Mouse (Mus musculus): ENCODE data around the gene Ppp1r10. TPM values are rescaled to one million over a fixed set of nuclear protein-coding genes. Genes with fewer than 3 reads are reported as not detected.

Ppp1r10 gene
- polyA plus RNA-seq, 1 experiment from 2014 or later = 32.3 TPM

DNA sequence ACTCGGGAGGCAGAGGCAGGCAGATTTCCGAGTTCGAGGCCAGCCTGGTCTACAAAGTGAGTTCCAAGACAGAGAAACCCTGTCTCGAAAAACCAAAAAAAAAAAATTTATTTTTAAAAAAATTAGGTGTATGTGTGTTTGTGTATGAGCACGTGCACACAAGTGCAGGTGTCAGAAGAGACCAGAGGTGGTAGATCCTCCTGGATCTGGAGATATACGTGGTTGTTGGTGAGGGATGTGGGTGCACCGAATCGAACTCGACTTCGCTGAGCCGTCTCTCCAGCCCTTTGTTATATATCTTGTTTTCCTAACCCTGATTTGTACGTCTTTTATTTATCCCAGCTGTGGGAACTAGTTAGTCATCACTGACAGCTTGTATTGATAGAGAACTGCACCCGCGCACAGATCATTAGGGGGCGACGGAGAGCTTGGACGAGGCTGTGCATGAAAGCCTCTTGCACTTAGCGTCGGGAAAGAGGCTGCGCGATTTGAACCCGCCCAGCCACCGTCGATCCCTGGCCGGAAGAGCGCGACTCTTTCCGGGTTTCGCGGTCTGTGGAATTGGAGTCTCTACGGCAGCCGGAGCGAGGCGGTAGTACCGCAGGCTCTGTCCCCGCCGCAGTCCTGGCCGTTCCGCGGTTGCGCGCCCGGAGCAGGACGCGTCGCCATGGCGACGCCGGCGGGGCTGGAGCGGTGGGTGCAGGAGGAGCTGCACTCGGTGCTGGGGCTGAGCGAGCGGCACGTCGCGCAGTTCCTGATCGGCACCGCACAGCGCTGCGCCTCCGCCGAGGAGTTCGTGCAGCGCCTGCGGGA is 36.8 kb upstream of the Ppp1r10 start, which contains the start of gene Dhx16:
Gene Dhx16, plus strand, starts transcription at position 575 of the 813 bp plus-strand sequence.
- Histone ChIP-seq H3K4me1 (0 out of 2 replicates have a peak, but pooled peaks cover 9% of the 10 kb centered on the region), H3K27ac (peak within 1 kb of the TSS; percentile 71), H3K36me3 (peaks cover 28% of the 10 kb centered on the region), H3K27me3 (replicated peaks) (no peaks in the 10 kb centered on the region), H3K4me2 (peak within 1 kb of the TSS; percentile 64), H3K9me3 (no peaks in the 10 kb centered on the region), H3K9ac (peak within 1 kb of the TSS; percentile 88), H3K4me3 (replicated peaks) (peak within 1 kb of the TSS; percentile 85)
- ATAC-seq (ENCODE audit: insufficient read depth, low FRiP score, low read depth) = peak; percentile 93
- WGBS = 5% methylated on average over 66 of the region's 66 CpGs

GRCm38 (mm10) chr17:35882924-35883323 is 33.3 kb upstream of the Ppp1r10 start:
- no peaks in the 10 kb centered on the region for H3K9me3 ChIP-seq
- peaks cover 45% of the 10 kb centered on the region for H3K36me3 ChIP-seq
- no peak overlapping the region for H3K27ac ChIP-seq
- no peak overlapping the region for H3K4me3 ChIP-seq (replicated peaks)
- WGBS = 90% methylated on average over 17 of the region's 17 CpGs
- H3K27me3 ChIP-seq (replicated peaks) = no peaks in the 10 kb centered on the region
- 0 out of 2 replicates have a peak, but pooled peaks cover 9% of the 10 kb centered on the region for H3K4me1 ChIP-seq
- ATAC-seq (ENCODE audit: insufficient read depth, low FRiP score, low read depth) = no peak
- H3K9ac ChIP-seq = no peak overlapping the region
- no peak overlapping the region for H3K4me2 ChIP-seq

DNA sequence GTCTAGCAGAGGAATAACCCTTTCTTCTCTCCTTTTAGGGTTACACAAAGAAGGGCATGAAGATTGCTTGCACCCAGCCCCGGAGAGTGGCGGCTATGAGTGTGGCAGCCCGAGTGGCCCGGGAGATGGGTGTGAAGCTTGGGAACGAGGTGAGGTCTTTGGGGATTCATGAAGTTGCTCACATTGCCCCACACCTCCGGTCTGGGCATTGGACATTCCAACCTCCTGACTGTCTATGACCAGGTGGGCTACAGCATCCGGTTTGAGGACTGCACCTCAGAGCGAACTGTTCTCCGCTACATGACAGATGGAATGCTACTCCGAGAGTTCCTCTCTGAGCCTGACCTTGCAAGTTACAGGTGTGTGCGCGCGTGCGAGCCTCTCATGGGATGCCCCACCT is 32.5 kb upstream of the Ppp1r10 start:
- WGBS = 93% methylated on average over 14 of the region's 14 CpGs
- no peaks in the 10 kb centered on the region for H3K9me3 ChIP-seq
- H3K9ac ChIP-seq = no peak overlapping the region
- no peaks in the 10 kb centered on the region for H3K27me3 ChIP-seq (replicated peaks)
- H3K4me2 ChIP-seq = no peak overlapping the region
- H3K27ac ChIP-seq = no peak overlapping the region
- peaks cover 53% of the 10 kb centered on the region for H3K36me3 ChIP-seq
- H3K4me3 ChIP-seq (replicated peaks) = no peak overlapping the region
- ATAC-seq (ENCODE audit: insufficient read depth, low FRiP score, low read depth) = no peak
- 0 out of 2 replicates have a peak, but pooled peaks cover 9% of the 10 kb centered on the region for H3K4me1 ChIP-seq

DNA sequence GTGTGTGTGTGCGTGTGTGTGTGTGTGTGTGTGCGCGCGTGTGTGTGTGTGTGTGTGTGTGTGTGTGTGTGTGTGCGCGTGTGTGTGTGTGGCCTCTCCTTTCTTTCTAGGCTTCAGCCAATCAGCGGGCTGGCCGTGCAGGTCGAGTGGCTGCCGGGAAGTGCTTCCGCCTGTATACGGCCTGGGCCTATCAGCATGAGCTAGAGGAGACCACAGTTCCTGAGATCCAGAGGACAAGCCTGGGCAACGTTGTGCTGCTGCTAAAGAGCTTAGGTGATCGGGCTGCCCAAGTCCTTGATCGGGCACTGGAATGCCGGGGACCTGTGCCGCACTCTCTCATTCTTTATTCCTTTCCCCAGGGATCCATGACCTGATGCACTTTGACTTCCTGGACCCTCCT is 28.5 kb upstream of the Ppp1r10 start:
- Histone ChIP-seq H3K4me1 (no peaks in the 10 kb centered on the region), H3K36me3 (peaks cover 66% of the 10 kb centered on the region), H3K4me2 (no peak overlapping the region), H3K27ac (no peak overlapping the region), H3K4me3 (replicated peaks) (no peak overlapping the region), H3K9ac (no peak overlapping the region), H3K9me3 (no peaks in the 10 kb centered on the region), H3K27me3 (replicated peaks) (no peaks in the 10 kb centered on the region)
- WGBS = 93% methylated on average over 11 of the region's 17 CpGs
- no peak for ATAC-seq (ENCODE audit: insufficient read depth, low FRiP score, low read depth)

GRCm38 (mm10) chr17:35896781-35897643 is 19.2 kb upstream of the Ppp1r10 start, which contains the start of gene 2310061I04Rik:
2310061I04Rik (minus strand) TSS chr17:35897431.
- Histone ChIP-seq H3K4me3 (replicated peaks) (peak within 1 kb of the TSS; percentile 68), H3K27me3 (replicated peaks) (no peaks in the 10 kb centered on the region), H3K4me2 (peak within 1 kb of the TSS; percentile 97), H3K36me3 (peaks cover 14% of the 10 kb centered on the region), H3K9me3 (no peaks in the 10 kb centered on the region), H3K9ac (peak within 1 kb of the TSS; percentile 58), H3K27ac (peak within 1 kb of the TSS; percentile 87), H3K4me1 (peaks cover 15% of the 10 kb centered on the region)
- ATAC-seq (ENCODE audit: insufficient read depth, low FRiP score, low read depth) = peak; percentile 92
- under 1% methylated on average over 67 of the region's 86 CpGs for WGBS

DNA sequence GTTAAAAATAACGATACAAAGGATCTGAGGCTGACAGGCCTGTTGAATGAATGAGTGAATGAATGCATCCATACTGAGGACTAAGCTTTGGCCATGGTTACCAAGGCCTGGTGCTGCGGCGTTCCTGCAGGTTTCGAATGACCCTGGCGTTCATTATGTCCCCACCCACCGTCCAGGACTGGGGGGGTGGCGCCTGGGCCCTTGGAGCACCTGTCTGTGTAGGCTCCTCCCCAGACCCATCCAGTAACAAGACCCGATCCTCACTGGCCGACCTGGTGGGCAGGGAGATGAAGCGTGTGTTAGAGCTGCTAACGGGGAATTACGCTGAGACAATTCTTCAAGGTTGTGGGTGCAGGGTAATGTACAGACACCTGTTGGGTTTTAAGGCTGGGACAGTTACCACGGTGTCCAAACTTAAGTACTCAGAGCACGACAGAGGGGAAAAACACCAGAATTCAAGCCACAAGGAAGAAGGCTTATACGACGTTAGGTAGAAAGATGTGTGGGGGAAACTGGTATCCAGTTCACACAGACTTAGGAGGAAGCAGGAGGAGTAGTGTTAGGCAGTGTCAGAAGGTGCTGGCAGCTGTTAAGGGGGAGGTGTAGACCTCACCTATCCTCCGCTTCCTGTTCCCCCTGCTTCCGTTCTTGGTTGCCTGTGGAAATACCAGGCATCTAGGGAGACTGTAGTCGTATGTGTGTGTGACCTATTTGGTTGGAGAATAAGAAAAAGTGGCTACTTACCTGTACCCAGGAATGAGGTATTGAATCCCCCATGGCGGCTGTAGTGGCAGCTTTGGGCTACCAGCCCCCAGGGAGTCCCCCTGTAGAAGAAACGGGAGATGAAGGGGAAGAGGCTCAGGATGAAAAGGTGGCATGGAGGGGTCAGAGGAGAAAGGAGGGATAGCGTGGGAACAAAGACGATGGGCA is 18.3 kb upstream of the Ppp1r10 start:
- ATAC-seq (ENCODE audit: insufficient read depth, low FRiP score, low read depth) = peak; percentile 28; the same call in 1 of the 2 replicates
- Histone ChIP-seq H3K9ac (no peak overlapping the region), H3K4me3 (replicated peaks) (peak overlapping the region; percentile 68; the same call in 1 of the 2 replicates), H3K9me3 (no peaks in the 10 kb centered on the region), H3K27me3 (replicated peaks) (no peaks in the 10 kb centered on the region), H3K4me2 (peak overlapping the region; percentile 97), H3K4me1 (peaks cover 15% of the 10 kb centered on the region), H3K36me3 (peaks cover 14% of the 10 kb centered on the region), H3K27ac (peak overlapping the region; percentile 49)
- 40% methylated on average over 23 of the region's 23 CpGs for WGBS

DNA sequence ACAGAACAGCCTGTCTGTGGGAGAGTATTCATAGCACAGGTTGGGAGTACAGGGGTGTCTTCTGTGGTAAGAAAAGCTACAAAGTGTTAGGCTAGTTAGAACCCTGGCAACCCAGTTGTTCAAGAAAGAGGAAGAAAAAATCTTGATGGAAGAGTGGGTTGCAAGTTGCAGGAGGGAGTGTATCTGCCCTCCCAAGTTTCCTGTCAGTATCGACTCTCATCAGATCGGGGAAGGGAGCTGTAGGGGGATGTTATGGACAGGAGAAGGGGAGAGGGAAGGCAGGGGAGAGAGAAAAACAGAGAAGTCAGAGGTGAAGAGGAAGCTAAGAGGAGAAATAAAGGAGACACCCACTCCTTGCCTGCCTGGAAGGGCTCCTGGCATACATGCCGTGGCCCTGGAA is 15.6 kb upstream of the Ppp1r10 start:
- H3K27ac ChIP-seq = no peak overlapping the region
- no peak overlapping the region for H3K9ac ChIP-seq
- H3K4me1 ChIP-seq = peaks cover 14% of the 10 kb centered on the region
- 82% methylated on average over 3 of the region's 3 CpGs for WGBS
- no peak overlapping the region for H3K4me2 ChIP-seq
- ATAC-seq (ENCODE audit: insufficient read depth, low FRiP score, low read depth) = no peak
- H3K9me3 ChIP-seq = no peaks in the 10 kb centered on the region
- no peak overlapping the region for H3K4me3 ChIP-seq (replicated peaks)
- 0 out of 2 replicates have a peak, but pooled peaks cover 10% of the 10 kb centered on the region for H3K36me3 ChIP-seq
- no peaks in the 10 kb centered on the region for H3K27me3 ChIP-seq (replicated peaks)

GRCm38 (mm10) chr17:35903343-35903991 is 12.8 kb upstream of the Ppp1r10 start:
- Histone ChIP-seq H3K9me3 (no peaks in the 10 kb centered on the region), H3K4me2 (no peak overlapping the region), H3K4me3 (replicated peaks) (no peak overlapping the region), H3K27ac (no peak overlapping the region), H3K4me1 (peaks cover 3% of the 10 kb centered on the region; the same call in 1 of the 2 replicates), H3K36me3 (0 out of 2 replicates have a peak, but pooled peaks cover 13% of the 10 kb centered on the region), H3K9ac (no peak overlapping the region), H3K27me3 (replicated peaks) (no peaks in the 10 kb centered on the region)
- ATAC-seq (ENCODE audit: insufficient read depth, low FRiP score, low read depth) = no peak
- 87% methylated on average over 9 of the region's 9 CpGs for WGBS

- Histone ChIP-seq H3K4me2 (no peak overlapping the region), H3K27ac (no peak overlapping the region), H3K9ac (no peak overlapping the region), H3K4me1 (peaks cover 8% of the 10 kb centered on the region; the same call in 1 of the 2 replicates), H3K4me3 (replicated peaks) (no peak overlapping the region), H3K27me3 (replicated peaks) (no peaks in the 10 kb centered on the region), H3K9me3 (no peaks in the 10 kb centered on the region), H3K36me3 (0 out of 2 replicates have a peak, but pooled peaks cover 13% of the 10 kb centered on the region)
- no peak for ATAC-seq (ENCODE audit: insufficient read depth, low FRiP score, low read depth)
- 74% methylated on average over 4 of the region's 4 CpGs for WGBS
These were observed 12.3 kb upstream of the Ppp1r10 start for GRCm38 (mm10) chr17:35903992-35904355.

DNA sequence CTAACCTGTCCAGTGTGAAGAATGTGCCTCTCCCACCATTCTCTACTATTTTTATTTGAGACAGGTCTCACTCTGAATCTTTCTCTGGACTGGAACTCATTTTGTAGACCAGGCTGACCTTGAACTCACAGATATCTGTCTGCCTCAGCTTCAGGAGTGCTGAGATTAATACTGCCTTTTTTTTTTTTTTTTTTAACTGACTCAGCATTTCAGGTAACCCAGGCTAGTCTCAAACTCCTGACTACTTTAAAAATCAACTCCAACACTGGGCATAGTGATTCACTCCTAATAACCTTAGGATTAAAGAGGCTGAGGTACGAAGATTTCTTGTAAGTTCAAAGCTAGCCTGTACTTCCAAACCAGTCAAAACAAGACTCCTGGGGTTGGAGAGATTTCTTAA is 10.6 kb upstream of the Ppp1r10 start:
- Histone ChIP-seq H3K27ac (no peak overlapping the region), H3K4me1 (peaks cover 13% of the 10 kb centered on the region), H3K27me3 (replicated peaks) (no peaks in the 10 kb centered on the region), H3K4me2 (no peak overlapping the region), H3K36me3 (0 out of 2 replicates have a peak, but pooled peaks cover 13% of the 10 kb centered on the region), H3K9me3 (no peaks in the 10 kb centered on the region), H3K9ac (no peak overlapping the region), H3K4me3 (replicated peaks) (no peak overlapping the region)
- no peak for ATAC-seq (ENCODE audit: insufficient read depth, low FRiP score, low read depth)
- 89% methylated on average over 1 of the region's 1 CpGs for WGBS
